Mouse (Mus musculus) monocyte, adult 5-6 weeks (primary cell): Measurements from ENCODE around the gene Hist1h4d. TPM values are rescaled to one million over a fixed set of nuclear protein-coding genes. Genes with fewer than 3 reads are reported as not detected.

Experiments used
- ATAC-seq: fragments of 153-309, 156-312 bp; replicated peaks from 2 replicates; pipeline ENCODE4 v1.8.0; 2017; ENCODE audit warnings: mild to moderate bottlenecking; ENCODE audit not compliant: low TSS enrichment, insufficient number of reproducible peaks, severe bottlenecking, poor library complexity, low FRiP score
- total RNA-seq: library from RNA; stranded (forward); fragments of 200-1000, 200-491, 200-594 nt; gene quantifications from 3 replicates; pipeline ENCODE4 v1.2.3, GENCODE M21; 2017

Hist1h4d gene
- total RNA-seq, 1 experiment from 2014 or later = 78.9 TPM

GRCm38 (mm10) chr13:23621532-23622174 is 40.3 kb downstream of the Hist1h4d start:
- peak; percentile 80 for ATAC-seq

- ATAC-seq = peak; percentile 73
Measured at GRCm38 (mm10) chr13:23622175-23622671, 40.8 kb downstream of the Hist1h4d start, which contains the start of gene Hist1h1e. TSS of gene Hist1h1e (minus strand) at chr13:23622558.

GRCm38 (mm10) chr13:23622861-23623450 is 41.6 kb downstream of the Hist1h4d start:
- ATAC-seq = no peak

GRCm38 (mm10) chr13:23630653-23631052 is 49.3 kb downstream of the Hist1h4d start:
- no peak for ATAC-seq

Other genes with a start within 250 kb of the Hist1h4d start
- gene Zfp322a, start 212.4 kb upstream of the Hist1h4d start, total RNA-seq = 27.6 to 70.6 TPM (median 42.7 TPM) in 3 replicates
- gene Abt1, start 157.7 kb upstream of the Hist1h4d start, total RNA-seq = 12.1 to 15.9 TPM (median 13.2 TPM) in 3 replicates
- not detected in 3 replicates for gene Btn1a1, start 115.7 kb upstream of the Hist1h4d start, total RNA-seq
- gene Btn2a2, start 92.7 kb upstream of the Hist1h4d start, total RNA-seq = not detected in 3 replicates
- 24.5 to 149 TPM (median 46.4 TPM) in 3 replicates for gene Hist1h4h, start 50.5 kb upstream of the Hist1h4d start, total RNA-seq
- 1.4 to 11.6 TPM in 2 of 3 replicates, not detected in the other for gene Hist1h2af, start 47.7 kb upstream of the Hist1h4d start, total RNA-seq
- gene Hist1h3g, start 46.2 kb upstream of the Hist1h4d start, total RNA-seq = not detected in 3 replicates
- 0.21 to 4.4 TPM (median 2.1 TPM) in 3 replicates for gene Hist1h2bh, start 38.2 kb upstream of the Hist1h4d start, total RNA-seq
- 0.53 to 21.8 TPM (median 16.4 TPM) in 3 replicates for gene Hist1h3f, start 37.5 kb upstream of the Hist1h4d start, total RNA-seq
- gene Hist1h4f, start 29.9 kb upstream of the Hist1h4d start, total RNA-seq = 42.2 to 123 TPM (median 49.9 TPM) in 3 replicates
- 16.3 to 25.9 TPM (median 21.9 TPM) in 3 replicates for gene Hist1h1d, start 28.3 kb upstream of the Hist1h4d start, total RNA-seq
- gene Hist1h3e, start 19.2 kb upstream of the Hist1h4d start, total RNA-seq = 12.4 to 48.1 TPM (median 39.4 TPM) in 3 replicates
- 6.1 to 28.4 TPM (median 15.0 TPM) in 3 replicates for gene Hist1h2ae, start 10.4 kb upstream of the Hist1h4d start, total RNA-seq
- gene Hist1h2bg, start 10.2 kb upstream of the Hist1h4d start, total RNA-seq = 86.4 to 193 TPM (median 86.9 TPM) in 3 replicates
- 19.2 to 51.4 TPM (median 45.4 TPM) in 3 replicates for gene Hist1h2bf, start 7.4 kb upstream of the Hist1h4d start, total RNA-seq
- gene Hist1h2ad, start 7.2 kb upstream of the Hist1h4d start, total RNA-seq = 1.5 to 92.8 TPM (median 16.7 TPM) in 3 replicates
- 1.5 to 3.3 TPM (median 2.1 TPM) in 3 replicates for gene Hist1h3d, start 5.8 kb upstream of the Hist1h4d start, total RNA-seq
- 13.1 to 35.9 TPM (median 14.5 TPM) in 3 replicates for gene Hist1h2be, start 39.5 kb downstream of the Hist1h4d start, total RNA-seq
- gene Hist1h1e, start 41.0 kb downstream of the Hist1h4d start, total RNA-seq = 81.6 to 216 TPM (median 97.2 TPM) in 3 replicates
- gene Hist1h2ac, start 102.3 kb downstream of the Hist1h4d start, total RNA-seq = 5.0 to 8.9 TPM (median 8.3 TPM) in 3 replicates
- 28.7 to 101 TPM (median 49.7 TPM) in 3 replicates for gene Hist1h2bc, start 102.6 kb downstream of the Hist1h4d start, total RNA-seq
- gene Hist1h1t, start 114.2 kb downstream of the Hist1h4d start, total RNA-seq = not detected in 3 replicates
- gene Hist1h4c, start 116.9 kb downstream of the Hist1h4d start, total RNA-seq = 82.1 to 150 TPM (median 93.5 TPM) in 3 replicates
- gene Hfe, start 129.3 kb downstream of the Hist1h4d start, total RNA-seq = 90.6 to 170 TPM (median 150 TPM) in 3 replicates
- gene Hist1h1c, start 157.2 kb downstream of the Hist1h4d start, total RNA-seq = 589 to 739 TPM (median 677 TPM) in 3 replicates
- 6.8 TPM in 1 of 3 replicates, not detected in the others for gene Hist1h3c, start 164.0 kb downstream of the Hist1h4d start, total RNA-seq
- gene Hist1h2bb, start 165.1 kb downstream of the Hist1h4d start, total RNA-seq = 151 to 300 TPM (median 178 TPM) in 3 replicates
- 64.3 to 74.6 TPM in 2 of 3 replicates, not detected in the other for gene Hist1h2ab, start 169.5 kb downstream of the Hist1h4d start, total RNA-seq
- gene Hist1h3b, start 170.7 kb downstream of the Hist1h4d start, total RNA-seq = 9.7 TPM in 1 of 3 replicates, not detected in the others
- gene Hist1h4b, start 175.4 kb downstream of the Hist1h4d start, total RNA-seq = 10.8 to 62.1 TPM (median 12.1 TPM) in 3 replicates
- 43.2 to 186 TPM (median 59.3 TPM) in 3 replicates for gene Hist1h4a, start 179.6 kb downstream of the Hist1h4d start, total RNA-seq
- gene Hist1h3a, start 180.8 kb downstream of the Hist1h4d start, total RNA-seq = 4.6 to 86.2 TPM (median 18.3 TPM) in 3 replicates
- gene Hist1h1a, start 182.1 kb downstream of the Hist1h4d start, total RNA-seq = 55.4 to 86.3 TPM (median 64.8 TPM) in 3 replicates
- not detected in 3 replicates for gene Trim38, start 188.3 kb downstream of the Hist1h4d start, total RNA-seq
- not detected in 3 replicates for gene Slc17a2, start 225.4 kb downstream of the Hist1h4d start, total RNA-seq